Mouse (Mus musculus) heart, embryonic 12.5 days (tissue): ENCODE measurements around the gene Brsk1. TPM values are rescaled to one million over a fixed set of nuclear protein-coding genes. Genes with fewer than 3 reads are reported as not detected.

Source experiments
- ATAC-seq: fragments of 200-750 bp; cut with Nextera tagmentation; 2 replicates; pipeline ENCODE4 v1.8.0; 2017; ENCODE audit warnings: moderate TSS enrichment, moderate library complexity; ENCODE audit not compliant: insufficient number of reproducible peaks, low FRiP score
- H3K27ac ChIP-seq: fragments of 300-500 bp; sonication (generic); 2 replicates; pipeline ENCODE4 v1.5.1; 2016; ENCODE audit warnings: mild to moderate bottlenecking, moderate library complexity; ENCODE audit not compliant: poor library complexity, severe bottlenecking
- H3K27me3 ChIP-seq: fragments of 300-500 bp; sonication (generic); replicated peaks from 2 replicates; pipeline ENCODE4 v1.6.1; 2016; ENCODE audit warnings: mild to moderate bottlenecking, moderate library complexity
- H3K36me3 ChIP-seq: fragments of 300-500 bp; sonication (generic); 2 replicates; pipeline ENCODE4 v1.6.1; 2016; ENCODE audit warnings: mild to moderate bottlenecking, moderate library complexity
- H3K4me1 ChIP-seq: fragments of 300-500 bp; sonication (generic); replicated peaks from 2 replicates; pipeline ENCODE4 v1.6.1; 2016; ENCODE audit warnings: mild to moderate bottlenecking
- H3K4me2 ChIP-seq: fragments of 300-500 bp; sonication (generic); 2 replicates; pipeline ENCODE4 v1.6.1; 2016; ENCODE audit warnings: mild to moderate bottlenecking, moderate library complexity
- H3K4me3 ChIP-seq: fragments of 300-500 bp; sonication (generic); 2 replicates; pipeline ENCODE4 v1.5.1; 2016; ENCODE audit warnings: mild to moderate bottlenecking
- H3K9ac ChIP-seq: fragments of 300-500 bp; sonication (generic); 2 replicates; pipeline ENCODE4 v1.6.1; 2016; ENCODE audit warnings: mild to moderate bottlenecking, moderate library complexity
- H3K9me3 ChIP-seq: fragments of 300-500 bp; sonication (generic); replicated peaks from 2 replicates; pipeline ENCODE4 v1.6.1; 2016; ENCODE audit warnings: mild to moderate bottlenecking, moderate library complexity
- WGBS: fragments of 180-500 bp; shearing (Covaris S2); methylation state at CpG from one replicate; pipeline ENCODE4 v1.1.7; 2016; 5-methylcytosine and 5-hydroxymethylcytosine counted together
- polyA plus RNA-seq: library from polyadenylated mRNA; unstranded; fragments of >200 nt; fragmentation: Nextera tagmentation; extraction: Ambion mirVana; gene quantifications from 2 replicates; pipeline ENCODE4 v1.2.1, GENCODE M21; 2016

Gene Brsk1
- polyA plus RNA-seq, 1 experiment from 2014 or later = 1.0 TPM

DNA sequence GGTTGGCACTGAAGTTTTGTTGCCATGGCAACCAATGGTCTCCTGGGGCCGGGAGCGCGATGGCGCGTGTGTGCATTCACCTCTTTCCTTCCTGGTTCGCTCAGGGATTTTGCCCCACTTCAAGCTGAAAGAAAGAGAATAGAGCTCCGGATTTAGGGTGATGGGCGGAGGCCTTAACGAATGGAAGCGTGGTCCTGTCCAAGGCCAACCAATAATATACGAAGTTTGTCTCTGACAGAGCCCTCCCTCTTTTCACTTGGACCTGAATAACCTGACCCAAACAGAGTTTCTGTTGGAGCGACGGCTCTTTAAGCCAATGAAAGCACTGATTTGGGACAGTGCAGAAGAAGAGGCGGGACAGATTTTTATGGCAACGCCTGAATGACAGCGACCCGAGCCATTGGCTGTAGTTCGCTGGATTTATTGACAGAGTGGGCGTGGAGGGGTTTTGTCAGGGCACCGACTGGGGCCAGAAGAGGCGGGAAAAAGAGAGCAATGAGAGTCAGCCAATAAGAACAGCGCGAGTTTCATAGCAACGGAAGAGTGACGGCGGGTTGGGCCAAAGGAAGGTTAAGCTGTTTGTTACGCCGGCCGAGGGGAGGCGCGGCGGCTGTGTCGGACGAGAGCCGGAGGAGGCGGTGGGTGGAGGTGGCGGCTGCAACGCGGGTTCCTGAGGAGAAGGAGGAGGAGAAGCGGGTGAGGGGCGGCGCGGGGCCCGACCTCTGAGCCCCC, 49.3 kb downstream of the Brsk1 start, which contains the start of gene Kmt5c:
Gene Kmt5c (plus strand): TSS at position 572 of the 732 bp plus-strand sequence.
- H3K9ac ChIP-seq = peak within 1 kb of the TSS; percentile 94
- under 1% methylated on average over 36 of the region's 44 CpGs for WGBS

DNA sequence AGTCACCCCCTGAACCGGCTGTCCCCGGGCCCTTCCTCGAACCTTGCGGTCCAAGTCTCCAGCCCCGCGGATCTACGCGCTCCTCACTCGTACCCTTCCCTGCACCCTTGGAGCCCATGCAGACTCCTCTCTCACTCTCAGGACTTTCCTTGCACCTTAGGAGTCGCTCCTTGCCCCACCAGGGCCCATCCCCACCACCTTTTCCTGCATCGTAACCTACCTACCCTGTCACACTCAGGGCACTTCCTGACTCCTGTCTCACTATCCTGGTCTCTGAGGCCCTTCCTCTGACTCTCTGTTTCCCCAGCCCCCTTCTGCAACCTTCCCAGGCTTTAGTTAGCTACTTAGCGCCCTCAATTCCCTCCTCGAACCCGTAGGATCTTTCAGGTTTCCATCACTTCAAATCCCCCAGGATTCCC, 49.9 kb downstream of the Brsk1 start:
- ATAC-seq = peak; percentile 25
- no peaks in the 10 kb centered on the region for H3K9me3 ChIP-seq
- H3K4me2 ChIP-seq = peak overlapping the region; percentile 91
- peak overlapping the region; percentile 88 for H3K4me3 ChIP-seq
- peaks cover 28% of the 10 kb centered on the region for H3K4me1 ChIP-seq
- H3K27ac ChIP-seq = peak overlapping the region; percentile 93
- H3K9ac ChIP-seq = peak overlapping the region; percentile 94
- WGBS = 2% methylated on average over 12 of the region's 14 CpGs
- peaks cover 31% of the 10 kb centered on the region for H3K36me3 ChIP-seq
- no peaks in the 10 kb centered on the region for H3K27me3 ChIP-seq

More for the DNA sequence above, 49.3 kb downstream of the Brsk1 start, which contains the start of gene Kmt5c:
- Histone ChIP-seq H3K4me1 (peaks cover 28% of the 10 kb centered on the region), H3K4me3 (peak within 1 kb of the TSS; percentile 88), H3K27ac (peak within 1 kb of the TSS; percentile 93), H3K9me3 (no peaks in the 10 kb centered on the region), H3K27me3 (no peaks in the 10 kb centered on the region), H3K36me3 (peaks cover 25% of the 10 kb centered on the region), H3K4me2 (peak within 1 kb of the TSS; percentile 91)
- peak; percentile 95 for ATAC-seq

DNA sequence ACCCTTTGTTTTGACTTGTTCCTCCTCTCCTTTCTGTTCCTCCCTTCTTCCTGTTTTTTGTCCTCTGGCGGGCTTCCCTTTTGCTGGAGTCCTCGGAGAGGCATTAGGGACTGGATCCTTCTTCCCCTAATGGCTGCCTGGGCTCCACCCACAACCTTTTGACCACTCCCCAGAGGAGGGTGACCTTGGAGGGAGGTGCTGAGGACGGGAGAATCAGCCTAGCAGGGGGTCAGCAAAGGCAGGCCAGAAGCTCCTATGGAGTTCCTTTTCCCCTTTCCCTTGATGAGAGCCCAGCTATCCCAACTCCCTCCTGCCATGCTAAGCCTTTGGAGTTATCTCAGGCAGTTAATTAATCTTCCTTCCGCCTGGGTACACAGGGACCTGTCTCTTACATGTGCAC, 50.7 kb downstream of the Brsk1 start:
- H3K4me1 ChIP-seq = peaks cover 28% of the 10 kb centered on the region
- 5% methylated on average over 4 of the region's 4 CpGs for WGBS

DNA sequence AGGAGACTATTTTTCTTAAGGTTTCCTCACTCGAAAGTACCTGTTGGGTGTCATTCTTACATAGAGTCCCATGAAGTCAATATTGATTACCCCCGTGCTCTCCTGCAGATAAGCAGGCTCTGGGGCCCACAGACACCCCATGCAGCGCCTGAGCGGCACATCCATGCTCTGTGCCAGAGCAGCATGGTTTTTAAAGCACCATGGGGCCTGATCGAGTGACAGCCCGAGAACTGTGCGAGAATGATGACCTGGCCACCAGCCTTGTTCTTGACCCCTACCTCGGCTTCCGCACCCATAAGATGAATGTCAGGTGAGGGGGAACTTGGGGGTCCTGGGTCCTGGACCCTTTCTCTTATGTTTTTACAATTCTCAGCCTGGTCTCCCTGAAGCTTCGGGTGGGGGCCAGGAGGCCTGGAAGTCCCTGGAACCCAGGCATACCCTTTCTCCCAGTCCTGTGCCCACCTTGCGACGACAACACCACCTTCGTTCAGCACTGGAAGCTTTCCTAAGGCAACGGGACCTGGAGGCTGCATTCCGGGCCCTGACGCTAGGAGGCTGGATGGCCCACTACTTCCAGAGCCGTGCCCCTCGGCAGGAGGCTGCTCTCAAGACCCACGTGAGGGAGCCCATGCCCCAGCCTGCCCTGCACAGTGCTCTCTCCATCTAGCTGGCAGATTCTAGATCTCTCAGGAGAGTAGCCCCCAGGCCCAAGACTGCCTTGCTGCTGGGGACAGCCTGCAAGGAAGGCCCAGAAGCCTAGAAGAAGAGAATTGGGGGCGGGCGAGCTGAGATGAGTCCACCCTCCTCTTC, 51.5 kb downstream of the Brsk1 start:
- Histone ChIP-seq H3K4me1 (peaks cover 33% of the 10 kb centered on the region), H3K4me3 (peak overlapping the region; percentile 88), H3K36me3 (peaks cover 46% of the 10 kb centered on the region), H3K4me2 (peak overlapping the region; percentile 91), H3K27ac (peak overlapping the region; percentile 93), H3K9me3 (no peaks in the 10 kb centered on the region), H3K27me3 (no peaks in the 10 kb centered on the region), H3K9ac (peak overlapping the region; percentile 28)
- ATAC-seq = no peak
- 78% methylated on average over 21 of the region's 21 CpGs for WGBS

More for the DNA sequence above, 50.7 kb downstream of the Brsk1 start:
- H3K9ac ChIP-seq = peak overlapping the region; percentile 94
- H3K27ac ChIP-seq = peak overlapping the region; percentile 93
- H3K9me3 ChIP-seq = no peaks in the 10 kb centered on the region
- ATAC-seq = peak; percentile 33; the same call in 1 of the 2 replicates
- peak overlapping the region; percentile 91 for H3K4me2 ChIP-seq
- H3K36me3 ChIP-seq = peaks cover 39% of the 10 kb centered on the region
- peak overlapping the region; percentile 88 for H3K4me3 ChIP-seq
- no peaks in the 10 kb centered on the region for H3K27me3 ChIP-seq

DNA sequence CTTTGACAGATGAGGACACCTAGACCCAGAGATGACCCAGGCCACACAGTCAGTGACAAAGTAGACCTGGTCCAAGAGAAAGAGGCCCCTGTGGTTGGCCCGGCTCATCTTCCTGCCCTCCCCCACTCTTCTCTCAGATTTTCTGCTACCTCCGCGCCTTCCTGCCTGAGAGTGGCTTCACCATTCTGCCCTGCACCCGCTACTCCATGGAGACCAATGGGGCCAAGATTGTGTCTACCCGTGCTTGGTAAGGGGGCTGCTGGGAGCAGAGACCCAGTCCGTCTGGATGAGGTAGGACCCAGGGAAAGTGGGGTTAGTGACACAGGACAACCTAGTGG, 52.0 kb downstream of the Brsk1 start:
- Histone ChIP-seq H3K4me1 (peaks cover 35% of the 10 kb centered on the region), H3K9me3 (no peaks in the 10 kb centered on the region), H3K36me3 (peaks cover 49% of the 10 kb centered on the region), H3K27me3 (no peaks in the 10 kb centered on the region), H3K4me2 (peak overlapping the region; percentile 91), H3K27ac (no peak overlapping the region), H3K9ac (peak overlapping the region; percentile 28), H3K4me3 (no peak overlapping the region)
- 84% methylated on average over 6 of the region's 6 CpGs for WGBS
- no peak for ATAC-seq

DNA sequence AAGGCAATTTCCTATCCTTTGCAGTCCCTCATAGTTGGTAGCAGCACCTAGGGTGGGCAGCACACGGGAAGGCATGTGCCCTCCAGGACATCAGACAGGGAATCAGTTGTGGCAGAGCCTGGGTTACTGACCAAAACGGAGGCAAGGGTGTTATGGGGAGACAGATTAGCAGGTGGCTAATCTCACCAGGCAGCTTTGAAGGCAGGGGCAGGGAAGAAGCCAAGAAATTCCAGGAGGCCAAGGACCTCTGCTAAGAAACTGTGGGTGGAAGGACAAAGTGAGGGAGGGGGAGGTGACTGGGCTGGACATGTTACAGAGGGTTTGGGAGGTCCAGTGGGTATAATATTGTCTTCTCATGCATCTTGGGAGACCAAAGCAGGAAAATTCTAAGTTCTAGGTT, 53.0 kb downstream of the Brsk1 start:
- Histone ChIP-seq H3K4me1 (peaks cover 35% of the 10 kb centered on the region), H3K27ac (no peak overlapping the region), H3K9me3 (no peaks in the 10 kb centered on the region), H3K27me3 (no peaks in the 10 kb centered on the region), H3K4me3 (no peak overlapping the region), H3K4me2 (no peak overlapping the region), H3K36me3 (peaks cover 49% of the 10 kb centered on the region), H3K9ac (no peak overlapping the region)
- ATAC-seq = no peak
- 42% methylated on average over 2 of the region's 2 CpGs for WGBS

DNA sequence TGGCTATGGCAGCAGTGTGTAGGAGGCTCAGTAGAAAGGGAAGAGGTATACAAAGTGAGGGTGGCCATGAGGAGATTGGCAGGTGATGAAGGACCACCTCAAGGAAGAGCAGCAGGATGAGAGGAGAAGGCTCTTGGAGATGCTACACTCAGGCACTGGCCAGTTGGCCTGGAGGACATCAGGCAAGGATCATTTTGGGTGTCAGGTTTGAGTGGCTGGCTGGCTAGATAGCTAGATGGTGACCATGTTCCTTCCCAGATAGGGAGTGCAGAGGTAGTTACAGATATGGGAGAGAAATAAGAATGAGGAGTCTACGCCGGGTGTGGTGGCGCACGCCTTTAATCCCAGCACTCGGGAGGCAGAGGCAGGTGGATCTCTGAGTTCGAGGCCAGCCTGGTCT, 54.5 kb downstream of the Brsk1 start:
- no peak for ATAC-seq
- Histone ChIP-seq H3K27ac (no peak overlapping the region), H3K4me3 (no peak overlapping the region), H3K27me3 (no peaks in the 10 kb centered on the region), H3K36me3 (peaks cover 49% of the 10 kb centered on the region), H3K4me2 (no peak overlapping the region), H3K9me3 (no peaks in the 10 kb centered on the region), H3K4me1 (peaks cover 30% of the 10 kb centered on the region), H3K9ac (no peak overlapping the region)
- 93% methylated on average over 6 of the region's 6 CpGs for WGBS

DNA sequence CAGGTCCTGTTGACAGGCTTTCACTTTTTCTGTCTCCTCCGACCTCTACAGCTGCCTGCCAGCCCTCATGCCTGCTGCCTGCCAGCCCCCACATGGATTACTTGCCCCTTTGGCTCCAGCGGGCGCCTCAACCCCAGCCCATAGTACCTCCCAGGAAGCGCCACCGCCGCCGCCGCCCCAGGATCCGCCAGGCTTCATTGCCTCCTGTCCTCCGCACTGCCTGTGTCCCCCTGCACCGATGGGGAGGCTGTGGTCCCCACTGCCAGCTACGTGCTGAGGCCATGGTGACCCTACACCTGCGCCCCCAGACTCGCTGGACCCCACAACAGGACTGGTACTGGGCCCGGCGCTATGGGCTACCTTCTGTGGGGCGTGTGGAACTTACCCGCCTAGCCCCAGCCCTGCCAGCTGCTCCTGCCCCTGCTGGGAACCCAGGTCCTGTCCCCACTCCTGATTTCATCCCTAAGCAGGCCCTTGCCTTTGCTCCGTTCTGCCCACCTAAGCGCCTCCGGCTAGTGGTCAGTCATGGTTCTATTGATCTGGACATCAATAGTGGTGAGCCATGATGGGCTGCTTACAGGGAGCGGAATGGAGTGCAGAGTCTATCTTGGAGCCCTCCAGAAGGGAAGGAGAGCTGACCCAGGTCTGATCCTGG, 56.0 kb downstream of the Brsk1 start:
- H3K4me1 ChIP-seq = peaks cover 27% of the 10 kb centered on the region
- H3K27me3 ChIP-seq = no peaks in the 10 kb centered on the region
- WGBS = 86% methylated on average over 22 of the region's 22 CpGs
- no peak overlapping the region for H3K4me2 ChIP-seq
- H3K36me3 ChIP-seq = peaks cover 49% of the 10 kb centered on the region
- no peak overlapping the region for H3K4me3 ChIP-seq
- no peaks in the 10 kb centered on the region for H3K9me3 ChIP-seq
- no peak for ATAC-seq
- H3K9ac ChIP-seq = 0 out of 2 replicates have a peak overlapping the region, but pooled peaks have one; percentile 23
- no peak overlapping the region for H3K27ac ChIP-seq

DNA sequence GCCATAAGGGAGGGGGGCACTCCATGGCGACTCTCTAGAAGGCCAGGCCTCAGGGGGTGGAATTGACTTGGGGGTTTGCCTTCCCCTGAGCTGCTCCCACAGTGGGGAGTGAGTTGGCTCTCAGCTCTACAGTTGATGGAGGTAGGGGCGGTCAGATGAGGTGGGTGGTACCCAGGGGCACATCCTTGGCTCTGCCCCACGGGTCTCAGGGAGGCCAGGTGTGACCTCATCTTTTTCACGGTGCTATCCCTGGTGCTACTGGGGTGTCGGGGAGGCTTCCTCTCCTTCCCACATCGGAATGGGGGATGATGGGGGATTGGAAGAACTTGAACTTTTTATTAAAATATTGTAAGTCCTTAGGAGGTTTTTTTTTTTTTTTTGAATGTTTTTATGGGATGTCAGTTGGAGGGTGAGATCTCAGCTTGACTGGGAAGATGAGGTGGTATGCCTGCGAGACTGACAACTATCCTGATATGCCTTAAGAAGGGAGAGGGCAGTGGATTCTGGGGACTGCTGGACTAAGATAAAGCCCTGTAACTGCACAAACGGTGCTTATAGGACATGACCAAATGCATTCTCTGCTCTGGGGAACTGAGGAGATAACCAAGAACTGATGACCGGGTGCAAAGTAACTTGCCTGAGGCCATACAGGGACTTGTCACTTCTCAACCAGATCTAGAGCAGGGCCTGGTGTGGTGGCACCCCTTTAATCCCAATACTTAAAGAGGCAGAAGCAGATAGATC, 56.9 kb downstream of the Brsk1 start:
- Histone ChIP-seq H3K4me3 (no peak overlapping the region), H3K4me1 (peaks cover 27% of the 10 kb centered on the region), H3K4me2 (no peak overlapping the region), H3K9ac (no peak overlapping the region), H3K9me3 (no peaks in the 10 kb centered on the region), H3K27me3 (no peaks in the 10 kb centered on the region), H3K36me3 (peaks cover 45% of the 10 kb centered on the region), H3K27ac (no peak overlapping the region)
- ATAC-seq = peak; percentile 9; the same call in 1 of the 2 replicates
- 54% methylated on average over 9 of the region's 9 CpGs for WGBS

DNA sequence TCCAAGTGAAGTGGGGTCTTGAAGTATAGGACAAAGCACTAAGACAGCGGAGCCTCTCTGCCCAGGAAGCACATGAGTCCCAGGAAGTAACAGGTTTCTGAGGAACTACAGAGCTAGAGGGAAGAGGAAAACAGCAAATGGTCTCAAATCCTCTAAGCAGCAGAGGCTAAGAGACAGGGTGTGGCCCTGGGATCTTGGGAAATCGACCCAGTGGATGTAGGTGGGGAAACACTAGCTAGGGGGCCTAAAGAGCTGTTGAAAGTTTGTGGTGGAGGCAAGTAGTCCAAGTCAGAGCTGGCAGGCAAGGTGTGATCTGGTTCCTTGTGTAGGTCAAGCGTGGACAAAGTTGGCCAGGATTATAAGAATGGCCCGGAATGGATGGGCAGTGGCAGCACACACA, 57.9 kb downstream of the Brsk1 start:
- Histone ChIP-seq H3K9ac (no peak overlapping the region), H3K4me1 (peaks cover 21% of the 10 kb centered on the region), H3K27me3 (no peaks in the 10 kb centered on the region), H3K27ac (no peak overlapping the region), H3K9me3 (no peaks in the 10 kb centered on the region), H3K4me2 (no peak overlapping the region), H3K36me3 (peaks cover 35% of the 10 kb centered on the region), H3K4me3 (no peak overlapping the region)
- no peak for ATAC-seq
- WGBS = 66% methylated on average over 4 of the region's 4 CpGs
